Mouse (Mus musculus) embryo, embryonic 10 days (tissue): ENCODE measurements at regions not wholly inside any gene's neighbourhood (a gene's known extent, or its start where the extent isn't known, plus 50 kb on each side); places are given as distances from the start of the nearest gene placed in this dataset.

Source experiments
- DNase-seq: peaks from one replicate; pipeline ENCODE4 v3.0.0-alpha.2; 2015; ENCODE audit warnings: low spot score

- DNase-seq = peak; percentile 12
Observed at GRCm38 (mm10) chrX:118320123-118320522, 106.9 kb upstream of the Tgif2lx2 start.

DNA sequence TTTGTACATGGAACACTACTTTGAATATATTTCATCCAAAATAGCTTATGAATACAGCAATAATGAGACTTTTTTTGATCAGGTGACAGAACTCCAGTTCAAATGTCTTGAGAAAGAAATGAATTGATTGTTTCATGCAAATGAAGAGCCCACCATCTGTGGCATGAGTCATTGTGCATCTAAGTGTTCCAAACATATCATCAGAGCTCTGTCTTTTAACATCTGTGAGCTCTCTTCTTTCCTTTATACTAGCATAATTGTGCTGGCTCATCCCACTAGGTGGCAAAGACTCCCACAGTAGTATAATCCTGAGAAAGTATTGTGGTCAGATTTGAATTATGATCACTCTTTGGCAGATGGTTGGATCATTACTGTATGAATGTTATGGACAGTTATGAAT, 70.1 kb upstream of the Tgif2lx2 start:
- no peak for DNase-seq
